Mouse (Mus musculus) megakaryocyte-erythroid progenitor cell, adult 5-6 weeks (primary cell): ENCODE data around the gene Olfr384. TPM values are rescaled to one million over a fixed set of nuclear protein-coding genes. Genes with fewer than 3 reads are reported as not detected.
"Not testable (repeated sequence)": the region's sequence is repeated elsewhere in the genome, so short reads cannot be mapped to it uniquely, and the experiment has no call there.

ENCODE experiments used
- ATAC-seq: replicated peaks from 2 replicates; pipeline ENCODE4 v1.8.0; 2016; ENCODE audit warnings: mild to moderate bottlenecking, inconsistent platforms; ENCODE audit not compliant: severe bottlenecking, poor library complexity, low FRiP score, low TSS enrichment
- total RNA-seq, 2 experiments: library from RNA; stranded (forward) in 1 of 2; stranded (reverse) in 1 of 2; fragments of 200-1000, 215-1000 nt in 1 of 2; fragments of >200 nt in 1 of 2; fragmentation: Nextera tagmentation in 1 of 2; gene quantifications; 2 replicates each; pipeline ENCODE4 v1.2.3; 2014 to 2017

Gene Olfr384
- total RNA-seq (2014; fragmentation: Nextera tagmentation) (not detected in 2 replicates), total RNA-seq (2017) (not detected in 2 replicates)

- no peak for ATAC-seq
Observed at GRCm38 (mm10) chr11:73598294-73598693, at the start of gene Olfr384. Gene Olfr384 (plus strand): TSS chr11:73598594.

- ATAC-seq: no peak
Observed at GRCm38 (mm10) chr11:73579871-73580270, 18.5 kb upstream of the Olfr384 start.

GRCm38 (mm10) chr11:73583188-73583587 is 15.2 kb upstream of the Olfr384 start:
- not testable (repeated sequence) for ATAC-seq

- no peak for ATAC-seq
Observed at GRCm38 (mm10) chr11:73592908-73593307, 5.5 kb upstream of the Olfr384 start, which contains the start of gene Olfr385. Gene Olfr385 (minus strand): TSS chr11:73593008.

Other genes with a start within 250 kb of the Olfr384 start
- not detected in 2 replicates for gene Olfr20, start 247.8 kb upstream of the Olfr384 start, total RNA-seq (2014; fragmentation: Nextera tagmentation)
- gene Olfr20, start 247.8 kb upstream of the Olfr384 start, total RNA-seq (2017): not detected in 2 replicates
- not detected in 2 replicates for gene Olfr376, start 227.3 kb upstream of the Olfr384 start, total RNA-seq (2014; fragmentation: Nextera tagmentation)
- gene Olfr376, start 227.3 kb upstream of the Olfr384 start, total RNA-seq (2017): not detected in 2 replicates
- gene Olfr1, start 199.0 kb upstream of the Olfr384 start, total RNA-seq (2014; fragmentation: Nextera tagmentation): not detected in 2 replicates
- gene Olfr1, start 199.0 kb upstream of the Olfr384 start, total RNA-seq (2017): not detected in 2 replicates
- not detected in 2 replicates for gene Olfr378, start 170.1 kb upstream of the Olfr384 start, total RNA-seq (2014; fragmentation: Nextera tagmentation)
- gene Olfr378, start 170.1 kb upstream of the Olfr384 start, total RNA-seq (2017): not detected in 2 replicates
- gene Olfr380, start 141.1 kb upstream of the Olfr384 start, total RNA-seq (2014; fragmentation: Nextera tagmentation): not detected in 2 replicates
- gene Olfr380, start 141.1 kb upstream of the Olfr384 start, total RNA-seq (2017): not detected in 2 replicates
- not detected in 2 replicates for gene Olfr381, start 107.0 kb upstream of the Olfr384 start, total RNA-seq (2014; fragmentation: Nextera tagmentation)
- gene Olfr381, start 107.0 kb upstream of the Olfr384 start, total RNA-seq (2017): not detected in 2 replicates
- not detected in 2 replicates for gene Olfr382, start 81.4 kb upstream of the Olfr384 start, total RNA-seq (2014; fragmentation: Nextera tagmentation)
- gene Olfr382, start 81.4 kb upstream of the Olfr384 start, total RNA-seq (2017): not detected in 2 replicates
- not detected in 2 replicates for gene Olfr385, start 5.6 kb upstream of the Olfr384 start, total RNA-seq (2014; fragmentation: Nextera tagmentation)
- gene Olfr385, start 5.6 kb upstream of the Olfr384 start, total RNA-seq (2017): not detected in 2 replicates
- gene Zfp735, start 90.2 kb downstream of the Olfr384 start, total RNA-seq (2014; fragmentation: Nextera tagmentation): not detected in 2 replicates
- not detected in 2 replicates for gene Zfp735, start 90.2 kb downstream of the Olfr384 start, total RNA-seq (2017)
- not detected in 2 replicates for gene Olfr389, start 182.1 kb downstream of the Olfr384 start, total RNA-seq (2014; fragmentation: Nextera tagmentation)
- not detected in 2 replicates for gene Olfr389, start 182.1 kb downstream of the Olfr384 start, total RNA-seq (2017)
- not detected in 2 replicates for gene Olfr390, start 184.4 kb downstream of the Olfr384 start, total RNA-seq (2014; fragmentation: Nextera tagmentation)
- gene Olfr390, start 184.4 kb downstream of the Olfr384 start, total RNA-seq (2017): not detected in 2 replicates
- gene Olfr391-ps, start 204.5 kb downstream of the Olfr384 start, total RNA-seq (2014; fragmentation: Nextera tagmentation): not detected in 2 replicates
- gene Olfr391-ps, start 204.5 kb downstream of the Olfr384 start, total RNA-seq (2017): not detected in 2 replicates
- not detected in 2 replicates for gene Olfr392, start 218.5 kb downstream of the Olfr384 start, total RNA-seq (2014; fragmentation: Nextera tagmentation)
- gene Olfr392, start 218.5 kb downstream of the Olfr384 start, total RNA-seq (2017): not detected in 2 replicates